Mouse (Mus musculus): Measurements from ENCODE around the gene Slco3a1. TPM values are rescaled to one million over a fixed set of nuclear protein-coding genes. Genes with fewer than 3 reads are reported as not detected.

The Slco3a1 gene
- polyA plus RNA-seq, 1 experiment from 2014 or later = 19.8 TPM

- Histone ChIP-seq H3K4me1 (replicated peaks; ENCODE audit: insufficient read depth, low read length) (no peaks in the 10 kb centered on the region), H3K9ac (ENCODE audit: low read depth, low read length) (no peak overlapping the region), H3K36me3 (ENCODE audit: insufficient read depth, low read length) (no peaks in the 10 kb centered on the region), H3K27me3 (ENCODE audit: insufficient read depth, low read length) (no peaks in the 10 kb centered on the region), H3K9me3 (replicated peaks; ENCODE audit: low read length) (no peaks in the 10 kb centered on the region), H3K4me2 (ENCODE audit: low read length) (no peak overlapping the region), H3K27ac (no peak overlapping the region), H3K4me3 (replicated peaks; ENCODE audit: low read depth, low read length) (no peak overlapping the region)
- 90% methylated on average over 6 of the region's 6 CpGs for WGBS
- ATAC-seq (replicated peaks; ENCODE audit: low FRiP score, low read depth) = no peak
- no peak for TF ChIP-seq CTCF (IDR thresholded peaks at IDR 0.05; ENCODE audit: low read depth)
- no peak for DNase-seq (ENCODE audit: low spot score)
Observed at GRCm38 (mm10) chr7:74546691-74547090, 7.9 kb downstream of the Slco3a1 start.

DNA sequence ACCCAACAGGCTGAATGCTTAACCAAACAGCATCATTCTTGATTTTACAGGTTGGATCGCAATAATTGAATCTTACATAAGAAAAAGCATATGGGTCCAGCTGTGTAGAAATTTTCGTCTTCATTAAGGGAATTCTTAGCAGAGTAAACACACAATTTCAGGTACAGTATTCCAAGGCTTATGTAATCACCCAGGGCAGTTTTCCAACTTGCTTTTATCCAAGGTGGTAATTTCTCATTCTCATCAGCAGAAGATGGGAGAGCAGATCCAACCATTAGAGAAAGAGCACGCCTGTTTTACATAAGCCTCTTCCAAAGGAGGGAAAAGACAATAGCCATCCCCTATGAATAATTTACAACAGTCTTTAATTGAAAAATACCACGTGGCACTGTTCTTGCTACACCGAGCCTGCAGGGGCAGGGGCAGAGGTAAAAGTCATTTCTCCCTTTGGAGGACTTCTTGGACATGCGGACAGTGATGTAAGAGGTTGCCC is 9.0 kb downstream of the Slco3a1 start:
- no peak overlapping the region for H3K4me3 ChIP-seq (replicated peaks; ENCODE audit: low read depth, low read length)
- H3K4me2 ChIP-seq (ENCODE audit: low read length) = no peak overlapping the region
- no peaks in the 10 kb centered on the region for H3K27me3 ChIP-seq (ENCODE audit: insufficient read depth, low read length)
- WGBS = 75% methylated on average over 6 of the region's 6 CpGs
- no peak for DNase-seq (ENCODE audit: low spot score)
- no peak for TF ChIP-seq CTCF (IDR thresholded peaks at IDR 0.05; ENCODE audit: low read depth)
- no peaks in the 10 kb centered on the region for H3K9me3 ChIP-seq (replicated peaks; ENCODE audit: low read length)
- no peak for ATAC-seq (replicated peaks; ENCODE audit: low FRiP score, low read depth)
- no peak overlapping the region for H3K27ac ChIP-seq
- H3K9ac ChIP-seq (ENCODE audit: low read depth, low read length) = no peak overlapping the region
- H3K36me3 ChIP-seq (ENCODE audit: insufficient read depth, low read length) = no peaks in the 10 kb centered on the region
- H3K4me1 ChIP-seq (replicated peaks; ENCODE audit: insufficient read depth, low read length) = no peaks in the 10 kb centered on the region

GRCm38 (mm10) chr7:74544306-74544705 is 10.3 kb downstream of the Slco3a1 start:
- Histone ChIP-seq H3K4me2 (ENCODE audit: low read length) (no peak overlapping the region), H3K9me3 (replicated peaks; ENCODE audit: low read length) (no peaks in the 10 kb centered on the region), H3K27ac (no peak overlapping the region), H3K9ac (ENCODE audit: low read depth, low read length) (no peak overlapping the region), H3K4me1 (replicated peaks; ENCODE audit: insufficient read depth, low read length) (no peaks in the 10 kb centered on the region), H3K27me3 (ENCODE audit: insufficient read depth, low read length) (no peaks in the 10 kb centered on the region), H3K36me3 (ENCODE audit: insufficient read depth, low read length) (no peaks in the 10 kb centered on the region), H3K4me3 (replicated peaks; ENCODE audit: low read depth, low read length) (no peak overlapping the region)
- TF ChIP-seq CTCF (IDR thresholded peaks at IDR 0.05; ENCODE audit: low read depth) = no peak
- ATAC-seq (replicated peaks; ENCODE audit: low FRiP score, low read depth) (no peak), DNase-seq (ENCODE audit: low spot score) (no peak)
- WGBS = 67% methylated on average over 7 of the region's 7 CpGs

DNA sequence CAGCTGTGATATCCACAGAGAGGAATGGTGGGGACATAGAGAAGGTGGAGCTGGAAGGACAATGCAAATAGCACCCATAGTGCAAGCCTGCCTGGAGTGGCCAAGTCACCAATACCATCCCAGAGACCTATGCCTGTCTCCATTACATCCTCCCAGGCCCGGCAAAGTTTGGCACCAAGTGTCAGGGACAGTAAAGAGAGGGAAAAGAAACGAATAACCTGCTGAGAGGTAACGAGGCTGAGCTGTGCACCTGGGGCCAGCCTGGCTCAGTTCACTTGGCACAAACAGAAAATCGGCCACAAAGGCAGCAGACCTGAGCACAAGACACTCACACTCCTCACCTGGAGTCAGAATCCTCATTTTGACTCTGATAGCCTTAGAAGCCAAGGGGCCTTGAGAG is 12.6 kb downstream of the Slco3a1 start:
- H3K4me2 ChIP-seq (ENCODE audit: low read length) = no peak overlapping the region
- no peaks in the 10 kb centered on the region for H3K4me1 ChIP-seq (replicated peaks; ENCODE audit: insufficient read depth, low read length)
- no peak overlapping the region for H3K27ac ChIP-seq
- no peaks in the 10 kb centered on the region for H3K36me3 ChIP-seq (ENCODE audit: insufficient read depth, low read length)
- no peaks in the 10 kb centered on the region for H3K9me3 ChIP-seq (replicated peaks; ENCODE audit: low read length)
- DNase-seq (ENCODE audit: low spot score) (no peak), ATAC-seq (replicated peaks; ENCODE audit: low FRiP score, low read depth) (no peak)
- 61% methylated on average over 4 of the region's 4 CpGs for WGBS
- H3K27me3 ChIP-seq (ENCODE audit: insufficient read depth, low read length) = no peaks in the 10 kb centered on the region
- H3K9ac ChIP-seq (ENCODE audit: low read depth, low read length) = no peak overlapping the region
- H3K4me3 ChIP-seq (replicated peaks; ENCODE audit: low read depth, low read length) = no peak overlapping the region
- no peak for TF ChIP-seq CTCF (IDR thresholded peaks at IDR 0.05; ENCODE audit: low read depth)

DNA sequence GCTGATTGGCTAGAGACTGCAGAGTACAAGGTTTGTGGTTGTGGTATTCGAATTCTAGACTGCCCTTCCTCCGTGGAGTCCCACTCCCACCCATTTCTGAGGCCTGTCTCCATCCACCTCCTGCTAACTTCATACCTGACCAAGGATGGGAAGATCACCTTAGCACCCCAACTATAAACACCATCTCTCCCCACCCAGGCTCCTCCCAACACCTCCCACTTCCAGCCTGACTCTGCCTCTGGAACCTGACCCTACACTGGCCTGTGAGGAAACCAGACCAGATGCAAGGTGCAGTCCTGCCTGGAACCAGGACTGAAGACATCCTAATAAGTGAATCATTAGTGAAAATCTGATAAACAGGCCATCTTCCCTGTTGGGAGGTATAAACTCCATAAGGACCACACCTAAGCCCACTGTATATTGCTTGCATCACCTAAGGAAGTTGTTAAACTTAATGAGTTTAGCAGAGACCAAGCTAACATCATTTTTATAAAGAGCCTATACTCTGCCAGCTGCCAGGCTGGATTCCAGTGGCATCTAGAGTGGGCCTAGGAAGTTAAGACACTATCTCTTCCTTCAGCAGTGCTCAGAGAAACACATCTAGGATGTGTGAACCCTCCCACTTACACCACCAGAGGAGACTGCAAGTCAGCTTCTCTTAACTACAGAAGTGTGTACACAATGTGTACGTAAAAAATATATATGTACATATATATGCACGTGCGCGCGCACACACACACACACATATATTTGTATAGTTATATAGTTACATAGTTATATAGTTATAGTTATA is 13.5 kb downstream of the Slco3a1 start:
- no peaks in the 10 kb centered on the region for H3K4me1 ChIP-seq (replicated peaks; ENCODE audit: insufficient read depth, low read length)
- H3K4me2 ChIP-seq (ENCODE audit: low read length) = no peak overlapping the region
- DNase-seq (ENCODE audit: low spot score) (no peak), ATAC-seq (replicated peaks; ENCODE audit: low FRiP score, low read depth) (no peak)
- no peak overlapping the region for H3K4me3 ChIP-seq (replicated peaks; ENCODE audit: low read depth, low read length)
- no peak overlapping the region for H3K9ac ChIP-seq (ENCODE audit: low read depth, low read length)
- no peaks in the 10 kb centered on the region for H3K27me3 ChIP-seq (ENCODE audit: insufficient read depth, low read length)
- H3K9me3 ChIP-seq (replicated peaks; ENCODE audit: low read length) = no peaks in the 10 kb centered on the region
- H3K27ac ChIP-seq = no peak overlapping the region
- no peaks in the 10 kb centered on the region for H3K36me3 ChIP-seq (ENCODE audit: insufficient read depth, low read length)
- TF ChIP-seq CTCF (IDR thresholded peaks at IDR 0.05; ENCODE audit: low read depth) = no peak
- WGBS = 90% methylated on average over 7 of the region's 7 CpGs

DNA sequence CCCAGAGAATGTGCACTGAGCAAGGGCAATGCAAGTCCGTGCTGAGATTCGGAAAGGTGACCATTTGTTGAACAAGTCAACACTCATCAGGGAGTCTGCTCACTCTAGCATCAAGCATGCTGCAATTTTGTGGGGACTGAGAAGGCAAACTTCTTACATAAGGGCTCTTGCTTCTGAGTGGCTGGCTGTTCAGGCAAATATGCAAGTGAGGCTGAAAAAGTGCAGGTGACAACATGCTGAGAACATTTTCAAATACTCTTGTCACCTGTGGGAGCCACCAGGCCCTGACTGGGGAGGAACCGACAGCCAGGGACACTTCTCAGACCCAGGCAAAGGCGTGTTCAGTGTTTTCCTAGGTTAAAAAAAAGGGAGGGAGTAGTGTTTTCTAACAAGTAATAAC is 18.4 kb downstream of the Slco3a1 start:
- no peak overlapping the region for H3K4me2 ChIP-seq (ENCODE audit: low read length)
- no peak overlapping the region for H3K4me3 ChIP-seq (replicated peaks; ENCODE audit: low read depth, low read length)
- no peaks in the 10 kb centered on the region for H3K4me1 ChIP-seq (replicated peaks; ENCODE audit: insufficient read depth, low read length)
- no peaks in the 10 kb centered on the region for H3K9me3 ChIP-seq (replicated peaks; ENCODE audit: low read length)
- WGBS = 72% methylated on average over 4 of the region's 4 CpGs
- H3K27me3 ChIP-seq (ENCODE audit: insufficient read depth, low read length) = no peaks in the 10 kb centered on the region
- DNase-seq (ENCODE audit: low spot score) = no peak
- no peaks in the 10 kb centered on the region for H3K36me3 ChIP-seq (ENCODE audit: insufficient read depth, low read length)
- no peak for TF ChIP-seq CTCF (IDR thresholded peaks at IDR 0.05; ENCODE audit: low read depth)
- no peak overlapping the region for H3K27ac ChIP-seq
- ATAC-seq (replicated peaks; ENCODE audit: low FRiP score, low read depth) = no peak
- H3K9ac ChIP-seq (ENCODE audit: low read depth, low read length) = no peak overlapping the region

Measured in kidney, postnatal 0 days (tissue).